Mouse (Mus musculus) neural tube, postnatal 0 days (tissue): ENCODE results near the gene Ccnd1. TPM values are rescaled to one million over a fixed set of nuclear protein-coding genes. Genes with fewer than 3 reads are reported as not detected.

Experiments
- polyA plus RNA-seq: library from polyadenylated mRNA; unstranded; fragments of >200 nt; fragmentation: Nextera tagmentation; extraction: Ambion mirVana; gene quantifications from 2 replicates; pipeline ENCODE4 v1.2.1, GENCODE M21; 2015

Gene Ccnd1
- 30.1 and 36.2 TPM in 2 replicates for polyA plus RNA-seq

DNA sequence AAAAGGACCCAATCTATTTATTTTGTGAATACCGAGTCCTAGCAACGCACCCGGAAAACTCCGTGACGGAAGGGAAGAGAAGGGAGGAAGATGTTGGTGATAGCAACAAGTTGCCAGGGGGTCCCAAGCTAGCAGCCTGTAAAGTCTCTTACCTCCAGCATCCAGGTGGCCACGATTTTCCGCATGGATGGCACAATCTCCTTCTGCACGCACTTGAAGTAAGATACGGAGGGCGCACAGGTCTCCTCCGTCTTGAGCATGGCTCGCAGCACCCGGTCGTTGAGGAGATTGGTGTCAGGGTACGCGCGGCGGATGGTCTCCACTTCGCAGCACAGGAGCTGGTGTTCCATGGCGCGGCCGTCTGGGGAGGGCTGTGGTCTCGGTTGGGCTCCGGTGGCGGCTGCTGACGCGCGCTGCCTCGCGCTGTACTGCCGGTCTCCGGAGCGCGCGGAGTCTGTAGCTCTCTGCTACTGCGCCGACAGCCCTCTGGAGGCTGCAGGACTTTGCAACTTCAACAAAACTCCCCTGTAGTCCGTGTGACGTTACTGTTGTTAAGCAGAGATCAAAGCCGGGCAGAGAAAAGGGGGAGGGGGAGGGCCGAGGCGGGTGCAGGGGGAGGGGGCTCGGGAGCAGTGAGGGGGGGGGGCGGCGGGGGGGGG is at the start of gene Ccnd1:
Gene Ccnd1 (minus strand): TSS at position 582 of the 659 bp plus-strand sequence.

DNA sequence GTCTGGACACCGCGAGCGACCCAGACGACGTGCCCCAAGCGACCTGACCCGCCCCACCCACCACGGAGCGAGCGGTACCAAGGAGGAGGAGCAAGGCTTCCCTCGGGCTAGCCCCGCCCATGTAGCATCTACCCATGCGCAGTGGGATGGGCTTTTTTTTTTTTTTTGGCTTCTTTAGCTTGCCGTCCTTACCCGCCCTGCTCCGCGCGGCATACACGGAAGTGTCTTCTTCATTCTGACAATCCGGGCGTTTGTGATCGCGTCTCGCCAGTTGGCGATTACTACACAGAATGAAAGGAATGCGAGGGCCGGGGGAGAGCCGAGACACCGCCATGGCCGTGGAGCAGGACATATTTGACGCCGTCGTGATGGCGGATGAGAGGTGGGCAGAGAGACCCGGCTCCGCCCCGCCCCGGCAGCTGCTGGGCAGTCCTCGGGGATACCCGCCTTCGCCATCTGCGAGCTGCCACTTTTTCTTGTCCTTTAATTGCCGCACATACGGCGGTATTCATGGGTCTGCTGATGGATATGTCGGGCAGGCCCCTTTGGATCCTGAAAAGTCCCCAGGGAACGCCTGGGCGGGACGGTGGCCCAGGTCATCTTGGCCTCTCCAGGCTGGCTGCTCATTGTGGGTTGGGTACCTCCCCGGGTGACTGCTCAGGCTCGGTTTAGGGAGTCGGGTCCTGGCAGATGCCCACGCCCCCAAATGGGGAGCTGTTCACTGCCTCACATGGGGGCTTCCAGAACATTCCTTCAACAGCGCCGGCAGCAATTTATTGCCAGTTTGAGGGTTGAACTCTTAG is 24.6 kb downstream of the Ccnd1 start, which contains the start of gene LTO1:
Gene LTO1 (plus strand): TSS at position 153 of the 803 bp plus-strand sequence.

GRCm38 (mm10) chr7:144896294-144897218 is 43.2 kb downstream of the Ccnd1 start, which contains the start of gene Fgf15:
Gene Fgf15 (plus strand): TSS chr7:144896531.

Other genes starting within 250 kb of the Ccnd1 start
- gene Ano1, start 188.0 kb downstream of the Ccnd1 start, polyA plus RNA-seq, result 4.9 and 5.2 TPM in 2 replicates
- gene Fgf3, start 101.8 kb downstream of the Ccnd1 start, polyA plus RNA-seq, result 0.59 and 0.98 TPM in 2 replicates
- not detected in 2 replicates for gene Fgf4, start 92.6 kb downstream of the Ccnd1 start, polyA plus RNA-seq
- gene Fgf15, start 43.4 kb downstream of the Ccnd1 start, polyA plus RNA-seq, result 2.2 and 3.1 TPM in 2 replicates
- 19.3 and 24.9 TPM in 2 replicates for gene LTO1, start 24.8 kb downstream of the Ccnd1 start, polyA plus RNA-seq